Mouse (Mus musculus): ENCODE measurements around the gene 2210408I21Rik. TPM values are rescaled to one million over a fixed set of nuclear protein-coding genes. Genes with fewer than 3 reads are reported as not detected.

2210408I21Rik gene
- polyA plus RNA-seq, 2 experiments: 0.78 to 2.9 TPM

GRCm38 (mm10) chr13:77408530-77408929, 273.2 kb downstream of the 2210408I21Rik start:
- no peaks in the 10 kb centered on the region for H3K27me3 ChIP-seq (ENCODE audit: control insufficient read depth, insufficient read depth, low read length)
- WGBS (ENCODE audit: insufficient replicate concordance): 38% methylated on average over 3 of the region's 3 CpGs
- TF ChIP-seq CTCF (IDR thresholded peaks at IDR 0.05; ENCODE audit: low read depth) (no peak), EP300 (IDR thresholded peaks at IDR 0.05; ENCODE audit: low read depth) (no peak)
- ATAC-seq (ENCODE audit: insufficient read depth) (no peak), DNase-seq (ENCODE audit: low read depth in 3 of 3, low spot score in 3 of 3) (no peak)
- H3K4me1 ChIP-seq (replicated peaks; ENCODE audit: control insufficient read depth in 2 of 2, insufficient read depth in 2 of 2, low read length in 1 of 2): no peaks in the 10 kb centered on the region
- no peak overlapping the region for H3K27ac ChIP-seq
- H3K36me3 ChIP-seq (replicated peaks; ENCODE audit: control insufficient read depth, insufficient read depth, low read depth): no peaks in the 10 kb centered on the region
- H3K4me3 ChIP-seq (ENCODE audit: insufficient read depth in 1 of 2, low read depth in 2 of 2, low read length in 2 of 2): no peak overlapping the region
- H3K9me3 ChIP-seq (ENCODE audit: control insufficient read depth, low read length): no peaks in the 10 kb centered on the region
- H3K4me2 ChIP-seq (ENCODE audit: low read depth): no peak overlapping the region
- H3K9ac ChIP-seq (replicated peaks): no peak overlapping the region

DNA sequence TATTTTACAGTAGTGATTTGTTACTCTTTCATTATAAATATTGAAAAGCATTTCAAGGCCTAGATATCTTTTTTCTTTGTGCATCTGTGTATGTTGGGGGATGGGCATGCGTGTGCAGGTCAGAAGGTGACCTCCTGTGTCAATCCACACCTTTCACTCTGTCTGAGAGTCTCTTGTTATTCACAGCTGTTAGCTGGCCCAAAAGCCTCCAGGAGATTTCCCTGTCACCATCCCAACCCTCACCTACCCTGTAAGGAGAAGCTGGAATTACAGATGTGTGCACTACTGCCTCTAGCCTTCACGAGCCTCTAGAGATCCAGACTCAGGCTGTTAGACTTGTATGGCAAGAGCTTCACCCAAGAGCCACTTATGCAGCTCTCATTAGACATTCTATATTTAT, 274.5 kb downstream of the 2210408I21Rik start:
- H3K36me3 ChIP-seq (replicated peaks; ENCODE audit: control insufficient read depth, insufficient read depth, low read depth): no peaks in the 10 kb centered on the region
- no peak overlapping the region for H3K27ac ChIP-seq
- TF ChIP-seq EP300 (IDR thresholded peaks at IDR 0.05; ENCODE audit: low read depth): no peak
- TF ChIP-seq CTCF (IDR thresholded peaks at IDR 0.05; ENCODE audit: low read depth): no peak
- 57% methylated on average over 2 of the region's 2 CpGs for WGBS (ENCODE audit: insufficient replicate concordance)
- H3K4me1 ChIP-seq (replicated peaks; ENCODE audit: control insufficient read depth in 2 of 2, insufficient read depth in 2 of 2, low read length in 1 of 2): no peaks in the 10 kb centered on the region
- no peaks in the 10 kb centered on the region for H3K27me3 ChIP-seq (ENCODE audit: control insufficient read depth, insufficient read depth, low read length)
- no peak overlapping the region for H3K4me2 ChIP-seq (ENCODE audit: low read depth)
- DNase-seq (ENCODE audit: low read depth in 3 of 3, low spot score in 3 of 3) (no peak), ATAC-seq (ENCODE audit: insufficient read depth) (no peak)
- H3K9me3 ChIP-seq (ENCODE audit: control insufficient read depth, low read length): no peaks in the 10 kb centered on the region
- no peak overlapping the region for H3K4me3 ChIP-seq (ENCODE audit: insufficient read depth in 1 of 2, low read depth in 2 of 2, low read length in 2 of 2)
- H3K9ac ChIP-seq (replicated peaks): no peak overlapping the region

GRCm38 (mm10) chr13:77412829-77413228, 277.5 kb downstream of the 2210408I21Rik start:
- no peak overlapping the region for H3K27ac ChIP-seq
- no peak for ATAC-seq (ENCODE audit: insufficient read depth)
- H3K27me3 ChIP-seq (ENCODE audit: control insufficient read depth, insufficient read depth, low read length): no peaks in the 10 kb centered on the region
- no peaks in the 10 kb centered on the region for H3K4me1 ChIP-seq (replicated peaks; ENCODE audit: control insufficient read depth in 2 of 2, insufficient read depth in 2 of 2, low read length in 1 of 2)
- WGBS (ENCODE audit: insufficient replicate concordance): 58% methylated on average over 2 of the region's 2 CpGs
- TF ChIP-seq EP300 (IDR thresholded peaks at IDR 0.05; ENCODE audit: low read depth) (no peak), CTCF (IDR thresholded peaks at IDR 0.05; ENCODE audit: low read depth) (no peak)
- no peak for DNase-seq (ENCODE audit: low read depth in 3 of 3, low spot score in 3 of 3)
- no peak overlapping the region for H3K9ac ChIP-seq (replicated peaks)
- no peaks in the 10 kb centered on the region for H3K36me3 ChIP-seq (replicated peaks; ENCODE audit: control insufficient read depth, insufficient read depth, low read depth)
- H3K4me3 ChIP-seq (ENCODE audit: insufficient read depth in 1 of 2, low read depth in 2 of 2, low read length in 2 of 2): no peak overlapping the region
- no peak overlapping the region for H3K4me2 ChIP-seq (ENCODE audit: low read depth)
- H3K9me3 ChIP-seq (ENCODE audit: control insufficient read depth, low read length): no peaks in the 10 kb centered on the region

GRCm38 (mm10) chr13:77450007-77450567, 314.7 kb downstream of the 2210408I21Rik start:
- ATAC-seq (ENCODE audit: insufficient read depth): no peak

GRCm38 (mm10) chr13:77470093-77470621, 334.8 kb downstream of the 2210408I21Rik start:
- WGBS (ENCODE audit: insufficient replicate concordance): 70% methylated on average over 3 of the region's 3 CpGs
- H3K27ac ChIP-seq: no peak overlapping the region
- DNase-seq (ENCODE audit: low read depth in 3 of 3, low spot score in 3 of 3) (no peak), ATAC-seq (ENCODE audit: insufficient read depth) (no peak)
- TF ChIP-seq CTCF (IDR thresholded peaks at IDR 0.05; ENCODE audit: low read depth) (no peak), EP300 (IDR thresholded peaks at IDR 0.05; ENCODE audit: low read depth) (no peak)
- no peaks in the 10 kb centered on the region for H3K27me3 ChIP-seq (ENCODE audit: control insufficient read depth, insufficient read depth, low read length)
- no peaks in the 10 kb centered on the region for H3K36me3 ChIP-seq (replicated peaks; ENCODE audit: control insufficient read depth, insufficient read depth, low read depth)
- H3K4me1 ChIP-seq (replicated peaks; ENCODE audit: control insufficient read depth in 2 of 2, insufficient read depth in 2 of 2, low read length in 1 of 2): no peaks in the 10 kb centered on the region
- no peak overlapping the region for H3K4me3 ChIP-seq (ENCODE audit: insufficient read depth in 1 of 2, low read depth in 2 of 2, low read length in 2 of 2)
- H3K4me2 ChIP-seq (ENCODE audit: low read depth): no peak overlapping the region
- H3K9me3 ChIP-seq (ENCODE audit: control insufficient read depth, low read length): no peaks in the 10 kb centered on the region
- no peak overlapping the region for H3K9ac ChIP-seq (replicated peaks)

More at GRCm38 (mm10) chr13:77450007-77450567, 314.7 kb downstream of the 2210408I21Rik start:
- no peaks in the 10 kb centered on the region for H3K9me3 ChIP-seq (ENCODE audit: control insufficient read depth, low read length)
- H3K9ac ChIP-seq (replicated peaks): no peak overlapping the region
- no peak for TF ChIP-seq CTCF (IDR thresholded peaks at IDR 0.05; ENCODE audit: low read depth)
- TF ChIP-seq EP300 (IDR thresholded peaks at IDR 0.05; ENCODE audit: low read depth): no peak
- 59% methylated on average over 5 of the region's 5 CpGs for WGBS (ENCODE audit: insufficient replicate concordance)
- H3K4me3 ChIP-seq (ENCODE audit: insufficient read depth in 1 of 2, low read depth in 2 of 2, low read length in 2 of 2): no peak overlapping the region
- no peaks in the 10 kb centered on the region for H3K27me3 ChIP-seq (ENCODE audit: control insufficient read depth, insufficient read depth, low read length)
- DNase-seq (ENCODE audit: low read depth in 3 of 3, low spot score in 3 of 3): no peak
- no peaks in the 10 kb centered on the region for H3K4me1 ChIP-seq (replicated peaks; ENCODE audit: control insufficient read depth in 2 of 2, insufficient read depth in 2 of 2, low read length in 1 of 2)
- H3K36me3 ChIP-seq (replicated peaks; ENCODE audit: control insufficient read depth, insufficient read depth, low read depth): no peaks in the 10 kb centered on the region
- H3K4me2 ChIP-seq (ENCODE audit: low read depth): no peak overlapping the region
- no peak overlapping the region for H3K27ac ChIP-seq

Measured in liver, embryonic 14.5 days (tissue).